Mouse (Mus musculus) gastrocnemius, adult 18-20 months (tissue): ENCODE results near the gene Chst3. TPM values are rescaled to one million over a fixed set of nuclear protein-coding genes. Genes with fewer than 3 reads are reported as not detected.
A peak's percentile ranks its signal among the peaks of the same experiment; 100 is the strongest.
"Not testable (repeated sequence)": the region's sequence is repeated elsewhere in the genome, so short reads cannot be mapped to it uniquely, and the experiment has no call there.

Source experiments
- DNase-seq: peaks from one replicate; pipeline ENCODE4 v3.0.0; 2021; ENCODE audit warnings: low spot score
- microRNA-seq: library from miRNA; unstranded; fragments of <30 nt; microRNA quantifications from one replicate; pipeline ENCODE4 v1.2.0, GENCODE M21; 2021
- total RNA-seq, 2 experiments: library from RNA; stranded (reverse); gene quantifications; 2 replicates each; pipeline ENCODE4 v1.2.3; 2021

Gene Chst3
- total RNA-seq, 2 experiments from 2014 or later, result 0.27 to 0.40 TPM

GRCm38 (mm10) chr10:60162184-60162972 lies 56.7 kb downstream of the Chst3 start:
- DNase-seq, result not testable (repeated sequence)

- not testable (repeated sequence) for DNase-seq
These were observed 57.7 kb downstream of the Chst3 start for GRCm38 (mm10) chr10:60161397-60161796.

GRCm38 (mm10) chr10:60158144-60158543 lies 60.9 kb downstream of the Chst3 start:
- no peak for DNase-seq

GRCm38 (mm10) chr10:60156016-60156415 lies 63.0 kb downstream of the Chst3 start:
- no peak for DNase-seq

DNA sequence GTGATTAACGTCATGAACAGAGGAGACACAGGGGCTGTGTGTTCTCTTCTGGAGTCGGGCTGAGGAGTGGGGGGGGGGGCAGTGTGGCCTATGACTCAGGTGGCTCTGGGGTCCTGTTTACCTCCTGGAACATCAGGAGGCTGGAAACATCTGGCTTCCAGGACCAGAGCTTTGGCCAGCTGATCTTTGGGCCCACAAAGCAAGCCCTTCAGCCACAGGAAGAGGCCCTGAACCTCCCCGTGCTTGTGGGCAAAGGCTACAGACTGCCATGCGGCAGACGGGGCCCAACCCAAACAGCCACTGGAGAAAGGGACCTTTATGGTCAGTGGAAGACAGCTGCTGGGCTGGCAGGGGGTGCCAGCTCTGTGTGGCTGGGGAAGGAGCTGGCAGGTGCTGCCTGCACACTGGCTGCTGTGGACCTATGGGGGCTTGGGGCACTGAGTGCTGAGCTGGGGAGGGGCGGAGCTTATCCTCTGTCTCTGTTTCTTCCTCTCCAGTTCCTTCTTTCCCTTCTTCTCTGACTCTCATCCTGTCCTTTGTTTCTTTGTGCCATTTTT lies 67.9 kb downstream of the Chst3 start:
- no peak for DNase-seq

DNA sequence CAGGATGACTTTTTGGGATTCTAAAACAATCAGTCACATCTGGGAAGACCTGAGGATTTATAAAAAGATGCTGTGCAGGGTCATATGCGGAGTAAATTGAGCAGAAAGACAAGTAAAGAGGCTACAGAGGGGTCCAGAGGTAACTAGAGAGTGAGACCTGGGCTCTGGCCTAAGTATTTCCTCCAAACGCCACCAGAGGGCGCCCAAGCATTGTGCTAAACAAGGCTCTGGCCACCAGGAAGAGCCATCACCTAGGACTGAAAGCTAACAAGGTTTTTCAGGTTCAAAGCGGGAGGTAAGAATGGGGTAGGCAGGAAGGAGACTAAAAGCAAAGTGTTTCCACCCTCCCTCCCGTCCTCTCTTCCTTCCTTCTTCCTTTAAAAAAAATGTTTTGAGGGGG lies 71.0 kb downstream of the Chst3 start:
- DNase-seq, result peak; percentile 77

GRCm38 (mm10) chr10:60147510-60148047 lies 71.5 kb downstream of the Chst3 start:
- DNase-seq, result not testable (repeated sequence)

DNA sequence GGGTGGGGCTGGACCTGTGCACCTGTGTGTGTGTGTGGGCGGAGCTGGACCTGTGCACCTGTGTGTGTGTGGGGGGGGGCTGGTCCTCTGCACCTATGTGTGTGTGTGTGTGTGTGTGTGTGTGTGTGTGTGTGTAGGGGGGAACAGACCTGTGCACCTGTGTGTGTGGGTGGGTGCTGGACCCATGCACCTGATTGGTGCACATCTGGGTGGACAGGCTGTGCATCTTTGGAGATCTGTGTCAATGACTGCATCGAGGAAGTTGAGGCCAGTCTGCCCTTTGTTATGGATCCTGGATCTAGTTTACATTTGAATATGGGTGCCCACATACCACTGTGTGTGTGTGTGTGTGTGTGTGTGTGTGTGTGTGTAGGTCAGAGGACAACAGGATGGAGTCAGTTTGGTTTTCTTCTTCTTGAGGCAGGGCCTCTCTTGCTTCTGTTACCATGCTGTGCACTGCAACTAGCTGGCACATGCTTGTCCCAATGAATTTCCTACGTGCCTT lies 77.4 kb downstream of the Chst3 start:
- no peak for DNase-seq

DNA sequence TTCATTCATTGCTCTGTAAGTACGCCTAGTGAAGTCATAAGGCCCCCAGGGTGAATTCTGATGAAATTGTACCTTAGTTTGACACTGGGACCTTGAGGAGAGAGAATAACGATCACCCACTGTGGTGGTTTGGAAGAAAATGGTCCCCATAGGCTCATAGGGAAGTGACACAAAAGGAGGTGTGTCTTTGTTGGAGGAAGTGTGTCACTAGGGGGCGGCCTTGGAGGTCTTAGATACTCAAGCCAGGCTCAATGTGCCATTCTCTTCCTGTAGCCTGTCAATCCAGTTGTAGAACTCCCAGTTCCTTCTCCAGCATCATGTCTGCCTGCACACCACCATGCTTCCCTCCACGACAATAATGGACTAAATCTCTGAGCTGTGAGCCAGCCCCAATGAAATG lies 78.3 kb downstream of the Chst3 start:
- no peak for DNase-seq

- DNase-seq, result no peak
These were observed 80.4 kb downstream of the Chst3 start for GRCm38 (mm10) chr10:60138680-60139079.

DNA sequence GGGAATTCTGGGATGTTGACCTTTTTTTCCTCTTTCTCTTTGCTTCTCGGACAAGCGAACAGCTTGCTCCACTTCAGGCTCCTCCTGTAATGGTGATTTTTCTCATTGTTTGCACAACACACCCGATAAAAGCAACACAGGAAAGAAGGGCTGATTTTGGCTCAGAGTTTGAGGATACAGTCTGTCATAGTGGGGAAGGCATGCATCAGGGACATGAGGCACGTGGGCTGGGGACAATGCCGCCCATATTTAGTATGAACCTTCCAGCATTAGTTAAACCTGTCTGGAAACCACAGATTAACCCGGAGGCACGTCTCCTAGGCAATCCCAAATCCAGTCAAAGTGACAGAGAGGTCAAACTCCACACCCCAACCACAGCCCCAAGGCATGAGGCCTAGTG lies 82.1 kb downstream of the Chst3 start:
- no peak for DNase-seq

GRCm38 (mm10) chr10:60136010-60136409 lies 83.0 kb downstream of the Chst3 start:
- DNase-seq, result not testable (repeated sequence)

- no peak for DNase-seq
These were observed 84.9 kb downstream of the Chst3 start for GRCm38 (mm10) chr10:60134201-60134600.

DNA sequence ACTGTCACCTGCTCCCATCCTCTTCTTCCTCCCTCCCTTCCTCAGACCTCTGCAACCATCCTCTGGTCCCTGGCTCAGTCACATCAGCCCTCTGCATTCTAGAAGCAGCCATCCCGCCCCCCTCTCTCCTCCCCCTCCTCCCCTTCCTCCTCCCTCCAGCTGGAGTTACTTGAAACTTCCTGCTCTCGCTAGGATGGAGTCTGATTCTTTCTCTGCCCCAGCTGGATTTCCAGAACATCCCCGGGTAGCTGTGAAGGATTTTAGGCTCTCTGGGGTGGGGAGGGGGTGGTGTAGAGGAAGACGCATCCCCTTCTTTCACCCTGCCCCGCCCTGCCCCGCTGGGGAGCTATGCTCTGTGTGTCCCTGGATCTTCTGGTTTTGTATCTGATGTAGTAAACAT lies 85.6 kb downstream of the Chst3 start:
- no peak for DNase-seq

Small RNA genes within 50 kb of the gene (microRNA-seq; reads per million reads assigned to microRNA genes)
- gene Gm22117, result not detected

Other genes with a start within 250 kb of the Chst3 start
- 10 to 100 TPM; 14.2 to 15.3 TPM for gene Ascc1, start 216.5 kb downstream of the Chst3 start, total RNA-seq
- gene Anapc16, start 216.1 kb downstream of the Chst3 start, total RNA-seq, result 10 to 100 TPM; 43.7 to 43.9 TPM
- 1 to 10 TPM; 5.4 to 5.6 TPM for gene Spock2, start 113.0 kb downstream of the Chst3 start, total RNA-seq
- 100 to 1,000 TPM; 764 to 769 TPM for gene Psap, start 58.4 kb upstream of the Chst3 start, total RNA-seq
- 1 to 10 TPM; 3.8 to 4.6 TPM for gene Vsir, start 127.6 kb upstream of the Chst3 start, total RNA-seq
- not detected for gene Gm17455, start 180.5 kb upstream of the Chst3 start, total RNA-seq